Mouse (Mus musculus) retina, adult 2 months (tissue): ENCODE data around the gene 2310039H08Rik.

Experiments used
- DNase-seq: peaks from one replicate; pipeline ENCODE4 v3.0.0-alpha.2; 2012; ENCODE audit warnings: low read depth, low spot score

The 2310039H08Rik gene

GRCm38 (mm10) chr17:46809131-46809830 is 36.8 kb downstream of the 2310039H08Rik start:
- no peak for DNase-seq

GRCm38 (mm10) chr17:46810672-46811071 is 38.2 kb downstream of the 2310039H08Rik start:
- no peak for DNase-seq

- DNase-seq: no peak
These were observed 40.0 kb downstream of the 2310039H08Rik start for GRCm38 (mm10) chr17:46812442-46812841.

GRCm38 (mm10) chr17:46813637-46814036 is 41.2 kb downstream of the 2310039H08Rik start:
- DNase-seq: no peak

- no peak for DNase-seq
These were observed 42.1 kb downstream of the 2310039H08Rik start for GRCm38 (mm10) chr17:46814497-46814896.

GRCm38 (mm10) chr17:46816306-46816705 is 43.9 kb downstream of the 2310039H08Rik start:
- no peak for DNase-seq

GRCm38 (mm10) chr17:46817734-46818158 is 45.3 kb downstream of the 2310039H08Rik start:
- no peak for DNase-seq

- no peak for DNase-seq
These were observed 48.2 kb downstream of the 2310039H08Rik start for GRCm38 (mm10) chr17:46820628-46821027.
